Mouse (Mus musculus) ES-Bruce4 (cell line): ENCODE data around the gene Tnf.

Experiments
- CTCF ChIP-seq: IDR thresholded peaks from one replicate; pipeline ENCODE4 v1.8.1; 2011; ENCODE audit warnings: low read depth, low read length
- POLR2A ChIP-seq: IDR thresholded peaks from one replicate; pipeline ENCODE4 v1.8.1; 2011; ENCODE audit warnings: low read length; ENCODE audit not compliant: insufficient read depth

- no peak for TF ChIP-seq POLR2A
- no peak for TF ChIP-seq CTCF
Measured at GRCm38 (mm10) chr17:35234903-35235302, 33.1 kb upstream of the Tnf start.
